Comparison of ENCODE assay signal across 11 mouse cellular contexts in the genomic region with DNA sequence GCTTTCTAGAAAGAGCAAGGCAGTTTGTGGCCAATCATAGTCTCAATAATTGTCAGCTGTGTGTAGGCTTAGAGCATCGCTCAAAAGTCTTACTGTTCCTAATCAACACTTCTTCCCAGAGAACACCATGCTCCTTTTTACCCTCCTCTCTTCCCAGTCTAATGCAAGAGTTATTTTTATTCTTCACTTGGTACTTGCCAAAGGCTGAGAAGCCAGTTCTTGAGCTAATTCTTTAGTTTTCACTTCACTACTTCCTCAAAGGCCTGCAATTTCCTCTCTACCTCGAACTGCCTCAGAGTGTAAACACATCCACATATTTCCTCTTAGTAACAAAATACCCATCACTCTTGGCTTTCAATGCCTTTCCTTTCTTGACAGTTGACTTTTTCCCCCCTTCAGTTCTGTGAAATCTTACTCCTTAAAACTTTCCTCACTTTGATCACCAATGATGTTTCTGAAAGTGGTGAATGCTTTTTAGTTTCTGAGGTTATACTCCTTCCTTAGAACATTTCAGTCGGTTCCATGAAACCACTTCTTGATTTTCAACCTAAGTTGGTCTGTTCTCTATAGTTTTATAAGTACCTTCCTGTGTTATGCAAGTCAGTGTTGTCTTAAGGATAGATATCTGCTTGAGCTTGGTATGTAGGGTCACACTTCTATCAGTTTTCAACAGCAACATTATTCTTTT. TPM values are rescaled to one million over a fixed set of nuclear protein-coding genes. Genes with fewer than 3 reads are reported as not detected.
A peak's percentile ranks its signal among the peaks of the same experiment; 100 is the strongest.
DNase-seq lines count a peak whose midpoint lies in the region; ATAC-seq and TF ChIP-seq lines count a peak whose summit lies in the region.
"Had no signal": no experiment of that assay in that cellular context is flagged by ENCODE, and none has a peak within 500 bp of the region (broad histone marks: within the 10 kb centered on the region; RNA-seq: fewer than 3 reads in every experiment).

No protein-coding gene starts in this region.

- DNase-seq in heart, postnatal 14 days, result no peak
- peak; percentile 61 for DNase-seq in lung, postnatal 0 days (ENCODE audit: low spot score)
- no peak for DNase-seq in lung, adult 2 months
- no peak for DNase-seq in left cerebral cortex, adult 8-10 months (ENCODE audit: low spot score in 2 of 2)
- no peak for DNase-seq in yolk sac, embryonic 10.5 days (ENCODE audit: low spot score)
- DNase-seq: adrenal gland, postnatal 14 days had no signal

- no peak for ATAC-seq in heart, embryonic 11.5 days (replicated peaks; ENCODE audit: insufficient number of reproducible peaks, low FRiP score, low TSS enrichment)
- ATAC-seq in lung, postnatal 0 days, result peak; percentile 49
- peak; percentile 79 for ATAC-seq in granulocyte monocyte progenitor cell, adult 5-6 weeks (replicated peaks; ENCODE audit: poor library complexity, severe bottlenecking)
- ATAC-seq in stomach, embryonic 15.5 days (ENCODE audit: insufficient read depth, low FRiP score, low read depth), result no peak
- ATAC-seq: midbrain, embryonic 15.5 days had no signal

- H3K4me3 ChIP-seq in heart, embryonic 11.5 days (ENCODE audit: low read depth, low read length), result no peak overlapping the region
- no peak overlapping the region for H3K4me3 ChIP-seq in lung, postnatal 0 days (ENCODE audit: low read depth, low read length)
- H3K4me3 ChIP-seq in lung, adult 2 months (replicated peaks; ENCODE audit: extremely low read depth, low read depth, low read length), result no peak overlapping the region
- no peak overlapping the region for H3K4me3 ChIP-seq in stomach, embryonic 15.5 days (replicated peaks)
- H3K4me3 ChIP-seq: embryonic facial prominence, embryonic 12.5 days; midbrain, embryonic 15.5 days had no signal

- H3K4me1 ChIP-seq in heart, embryonic 11.5 days (ENCODE audit: control insufficient read depth, insufficient read depth, low read length), result peaks cover 7% of the 10 kb centered on the region
- peaks cover 10% of the 10 kb centered on the region; the same call in 1 of the 2 replicates for H3K4me1 ChIP-seq in lung, postnatal 0 days (ENCODE audit: insufficient read depth, low read depth, low read length)
- H3K4me1 ChIP-seq in lung, adult 2 months (ENCODE audit: control insufficient read depth, insufficient read depth, low read length), result peaks cover 15% of the 10 kb centered on the region
- no peaks in the 10 kb centered on the region for H3K4me1 ChIP-seq in stomach, embryonic 15.5 days
- H3K4me1 ChIP-seq: embryonic facial prominence, embryonic 12.5 days; midbrain, embryonic 15.5 days had no signal

- H3K27me3 ChIP-seq in heart, embryonic 11.5 days (ENCODE audit: control insufficient read depth, insufficient read depth, low read length), result no peaks in the 10 kb centered on the region
- no peaks in the 10 kb centered on the region for H3K27me3 ChIP-seq in lung, postnatal 0 days (replicated peaks; ENCODE audit: insufficient read depth, low read length)
- H3K27me3 ChIP-seq in stomach, embryonic 15.5 days (replicated peaks), result no peaks in the 10 kb centered on the region
- H3K27me3 ChIP-seq: embryonic facial prominence, embryonic 12.5 days; midbrain, embryonic 15.5 days had no signal

- TF ChIP-seq EP300 in lung, postnatal 0 days (IDR thresholded peaks at IDR 0.05), result peak; percentile 55; the same call in 1 of the 2 replicates

- 54% methylated on average over 3 of the region's 3 CpGs for WGBS in heart, embryonic 11.5 days (ENCODE audit: insufficient replicate concordance)
- WGBS in lung, postnatal 0 days, result 21% methylated on average over 3 of the region's 3 CpGs
- 15% methylated on average over 3 of the region's 3 CpGs for WGBS in lung, adult 2 months
- 31% methylated on average over 3 of the region's 3 CpGs for WGBS in stomach, embryonic 15.5 days

- no peak for TF ChIP-seq CTCF in lung, postnatal 0 days (IDR thresholded peaks at IDR 0.05)
- TF ChIP-seq CTCF in lung, adult 2 months (IDR thresholded peaks at IDR 0.05; ENCODE audit: insufficient read depth, low read length), result no peak

- intact Hi-C loops in heart, postnatal 14 days (cut with DNase I), result no loop called here

- H3K27ac ChIP-seq in heart, embryonic 11.5 days (ENCODE audit: low read depth, low read length), result peak overlapping the region; percentile 4; the same call in 1 of the 2 replicates
- H3K27ac ChIP-seq in lung, postnatal 0 days (ENCODE audit: low read length), result peak overlapping the region; percentile 68
- peak overlapping the region; percentile 35; the same call in 1 of the 2 replicates for H3K27ac ChIP-seq in stomach, embryonic 15.5 days
- H3K27ac ChIP-seq: embryonic facial prominence, embryonic 12.5 days; midbrain, embryonic 15.5 days had no signal

- no peak overlapping the region for H3K9ac ChIP-seq in heart, embryonic 11.5 days (ENCODE audit: low read depth, low read length)
- no peak overlapping the region for H3K9ac ChIP-seq in lung, postnatal 0 days (replicated peaks; ENCODE audit: low read depth)
- no peak overlapping the region for H3K9ac ChIP-seq in stomach, embryonic 15.5 days
- H3K9ac ChIP-seq: embryonic facial prominence, embryonic 12.5 days; midbrain, embryonic 15.5 days had no signal

- no peak overlapping the region for H3K4me2 ChIP-seq in heart, embryonic 11.5 days
- peak overlapping the region; percentile 15 for H3K4me2 ChIP-seq in lung, postnatal 0 days (replicated peaks; ENCODE audit: low read depth, low read length)
- H3K4me2 ChIP-seq in stomach, embryonic 15.5 days, result no peak overlapping the region
- H3K4me2 ChIP-seq: embryonic facial prominence, embryonic 12.5 days; midbrain, embryonic 15.5 days had no signal

- H3K9me3 ChIP-seq in heart, embryonic 11.5 days (replicated peaks; ENCODE audit: control insufficient read depth, low read length), result no peaks in the 10 kb centered on the region
- H3K9me3 ChIP-seq in lung, postnatal 0 days (ENCODE audit: low read length), result no peaks in the 10 kb centered on the region
- H3K9me3 ChIP-seq in stomach, embryonic 15.5 days, result no peaks in the 10 kb centered on the region
- H3K9me3 ChIP-seq: embryonic facial prominence, embryonic 12.5 days; midbrain, embryonic 15.5 days had no signal

- TF ChIP-seq POLR2A in lung, adult 2 months (IDR thresholded peaks at IDR 0.05; ENCODE audit: borderline replicate concordance, extremely low read depth, low read depth, low read length), result no peak

- H3K36me3 ChIP-seq in heart, embryonic 11.5 days (ENCODE audit: control insufficient read depth, insufficient read depth, low read length), result no peaks in the 10 kb centered on the region; the same call in 1 of the 2 replicates
- H3K36me3 ChIP-seq in lung, postnatal 0 days (ENCODE audit: insufficient read depth, low read length), result no peaks in the 10 kb centered on the region
- H3K36me3 ChIP-seq in stomach, embryonic 15.5 days, result no peaks in the 10 kb centered on the region
- H3K36me3 ChIP-seq: embryonic facial prominence, embryonic 12.5 days; midbrain, embryonic 15.5 days had no signal

RNA-seq across cellular contexts. Expression of gene Fnip1, which starts 26.7 kb away (rescaled TPM):
- 9.9 and 10.6 TPM in 2 replicates for polyA plus RNA-seq in heart, embryonic 11.5 days (2014; fragmentation: Nextera tagmentation; extraction: Ambion mirVana)
- total RNA-seq in heart, postnatal 14 days (2021), result 10 to 100 TPM; 31.7 to 33.8 TPM
- 8.2 and 9.2 TPM in 2 replicates for polyA plus RNA-seq in lung, postnatal 0 days (2015; fragmentation: Nextera tagmentation; extraction: Ambion mirVana)
- 2.2 and 3.9 TPM in 2 replicates for polyA plus RNA-seq in lung, adult 2 months (2012; rRNA removed)
- 16.9 and 28.6 TPM in 2 replicates for total RNA-seq in granulocyte monocyte progenitor cell, adult 5-6 weeks (2014; fragmentation: Nextera tagmentation)
- 28.8 and 32.2 TPM in 2 replicates for total RNA-seq in granulocyte monocyte progenitor cell, adult 5-6 weeks (2017)
- polyA plus RNA-seq in stomach, embryonic 15.5 days (2015; fragmentation: Nextera tagmentation; extraction: Ambion mirVana), result 10.6 and 11.5 TPM in 2 replicates
- total RNA-seq in left cerebral cortex, adult 8-10 months (2022), result 10 to 100 TPM; 37.6 to 42.0 (median 39.5) TPM

RNA-seq across cellular contexts. Expression of gene Rapgef6, which starts 57.9 kb away (rescaled TPM):
- 22.9 and 28.6 TPM in 2 replicates for polyA plus RNA-seq in heart, embryonic 11.5 days (2014; fragmentation: Nextera tagmentation; extraction: Ambion mirVana)
- 10 to 100 TPM; 23.5 to 23.8 TPM for total RNA-seq in heart, postnatal 14 days (2021)
- 28.3 and 30.1 TPM in 2 replicates for polyA plus RNA-seq in lung, postnatal 0 days (2015; fragmentation: Nextera tagmentation; extraction: Ambion mirVana)
- polyA plus RNA-seq in lung, adult 2 months (2012; rRNA removed), result 21.6 and 31.3 TPM in 2 replicates
- 34.8 and 48.0 TPM in 2 replicates for total RNA-seq in granulocyte monocyte progenitor cell, adult 5-6 weeks (2014; fragmentation: Nextera tagmentation)
- total RNA-seq in granulocyte monocyte progenitor cell, adult 5-6 weeks (2017), result 47.3 and 58.0 TPM in 2 replicates
- 32.0 and 34.6 TPM in 2 replicates for polyA plus RNA-seq in stomach, embryonic 15.5 days (2015; fragmentation: Nextera tagmentation; extraction: Ambion mirVana)
- total RNA-seq in left cerebral cortex, adult 8-10 months (2022), result 10 to 100 TPM; 35.2 to 42.5 (median 37.9) TPM

Comparison
In these comparisons a context has a peak if more than half of its experiments do, and no peak if none do; other contexts are left out.
1. ATAC-seq: peak in lung, postnatal 0 days (single experiment) and granulocyte monocyte progenitor cell, adult 5-6 weeks (single experiment); none in heart, embryonic 11.5 days (single experiment) and stomach, embryonic 15.5 days (single experiment).
2. H3K27ac ChIP-seq: peak in every context shown above with its lines; median percentile 68 in lung, postnatal 0 days; 35 in stomach, embryonic 15.5 days; 4 in heart, embryonic 11.5 days.